Mouse (Mus musculus) leukemia stem cell, adult 10-12 weeks (primary cell): Measurements from ENCODE around the gene Zfp385a. TPM values are rescaled to one million over a fixed set of nuclear protein-coding genes. Genes with fewer than 3 reads are reported as not detected.

ENCODE experiments used
- polyA plus RNA-seq: library from polyadenylated mRNA; stranded (reverse); fragments of >175 nt; gene quantifications from 2 replicates; pipeline ENCODE4 v1.2.3, GENCODE M21; 2012; ENCODE audit warnings: low replicate concordance

Zfp385a gene
- polyA plus RNA-seq: 400 and 549 TPM in 2 replicates

GRCm38 (mm10) chr15:103339961-103340337 lies at the start of gene Zfp385a:
TSS of gene Zfp385a (minus strand) at chr15:103340093.

GRCm38 (mm10) chr15:103366376-103367149 lies 26.7 kb upstream of the Zfp385a start, which contains the start of gene Itga5:
TSS of gene Itga5 (minus strand) at chr15:103366763.

GRCm38 (mm10) chr15:103310365-103310910 lies 29.5 kb downstream of the Zfp385a start, which contains the start of gene Gpr84:
TSS of gene Gpr84 (minus strand) at chr15:103310612.

GRCm38 (mm10) chr15:103272419-103273279 lies 67.2 kb downstream of the Zfp385a start, which contains the start of gene Copz1:
TSS of gene Copz1 (plus strand) at chr15:103272714.

Other genes starting within 250 kb of the Zfp385a start
- 1.9 TPM in 2 replicates for gene Smug1, start 173.0 kb downstream of the Zfp385a start, polyA plus RNA-seq
- gene Cbx5, start 100.3 kb downstream of the Zfp385a start, polyA plus RNA-seq: 3.3 and 8.9 TPM in 2 replicates
- gene Hnrnpa1, start 99.7 kb downstream of the Zfp385a start, polyA plus RNA-seq: 38.4 and 107 TPM in 2 replicates
- gene Nfe2, start 81.7 kb downstream of the Zfp385a start, polyA plus RNA-seq: 83.4 and 89.7 TPM in 2 replicates
- 10.5 and 45.1 TPM in 2 replicates for gene Copz1, start 67.4 kb downstream of the Zfp385a start, polyA plus RNA-seq
- gene Gpr84, start 29.5 kb downstream of the Zfp385a start, polyA plus RNA-seq: 0.10 and 0.16 TPM in 2 replicates
- gene Itga5, start 26.7 kb upstream of the Zfp385a start, polyA plus RNA-seq: 17.7 and 39.6 TPM in 2 replicates
- not detected in 2 replicates for gene Gtsf1, start 90.4 kb upstream of the Zfp385a start, polyA plus RNA-seq
- not detected in 2 replicates for gene Gtsf2, start 108.4 kb upstream of the Zfp385a start, polyA plus RNA-seq
- gene Nckap1l, start 113.7 kb upstream of the Zfp385a start, polyA plus RNA-seq: 3.1 and 9.3 TPM in 2 replicates
- gene Pde1b, start 162.9 kb upstream of the Zfp385a start, polyA plus RNA-seq: 3.5 and 6.1 TPM in 2 replicates
- gene Ppp1r1a, start 197.9 kb upstream of the Zfp385a start, polyA plus RNA-seq: not detected in 2 replicates
- gene Glycam1, start 225.0 kb upstream of the Zfp385a start, polyA plus RNA-seq: not detected in 2 replicates